Mouse (Mus musculus) neural tube, embryonic 14.5 days (tissue): ENCODE measurements at regions not wholly inside any gene's neighbourhood (a gene's known extent, or its start where the extent isn't known, plus 50 kb on each side); places are given as distances from the start of the nearest gene placed in this dataset.
A peak's percentile ranks its signal among the peaks of the same experiment; 100 is the strongest.
"Not testable (repeated sequence)": the region's sequence is repeated elsewhere in the genome, so short reads cannot be mapped to it uniquely, and the experiment has no call there.

Experiments used
- ATAC-seq: fragments of 200-750 bp; cut with Nextera tagmentation; 2 replicates; pipeline ENCODE4 v1.8.0; 2017; ENCODE audit warnings: low read depth, mild to moderate bottlenecking, moderate TSS enrichment, moderate library complexity
- H3K27ac ChIP-seq: fragments of 300-500 bp; sonication (generic); 2 replicates; pipeline ENCODE4 v1.5.1; 2014; ENCODE audit warnings: low read depth, mild to moderate bottlenecking, control low read depth, low read length, moderate library complexity, mixed read lengths
- H3K27me3 ChIP-seq: fragments of 300-500 bp; sonication (generic); 2 replicates; pipeline ENCODE4 v1.6.1; 2014; ENCODE audit warnings: low read length; ENCODE audit not compliant: control insufficient read depth, insufficient read depth
- H3K36me3 ChIP-seq: fragments of 300-500 bp; sonication (generic); 2 replicates; pipeline ENCODE4 v1.6.1; 2014; ENCODE audit warnings: low read length, mixed read lengths; ENCODE audit not compliant: control insufficient read depth, insufficient read depth
- H3K4me1 ChIP-seq: fragments of 300-500 bp; sonication (generic); 2 replicates; pipeline ENCODE4 v1.6.1; 2014; ENCODE audit warnings: low read length; ENCODE audit not compliant: control insufficient read depth, insufficient read depth
- H3K4me2 ChIP-seq: fragments of 300-500 bp; sonication (generic); 2 replicates; pipeline ENCODE4 v1.6.1; 2014; ENCODE audit warnings: mild to moderate bottlenecking, low read depth, low read length, control low read depth
- H3K4me3 ChIP-seq: fragments of 300-500 bp; sonication (generic); 2 replicates; pipeline ENCODE4 v1.5.1; 2014; ENCODE audit warnings: low read depth, low read length, control low read depth, mixed read lengths
- H3K9ac ChIP-seq: fragments of 300-500 bp; sonication (generic); replicated peaks from 2 replicates; pipeline ENCODE4 v1.6.1; 2014; ENCODE audit warnings: low read depth, mild to moderate bottlenecking, control low read depth, low read length, mixed read lengths
- H3K9me3 ChIP-seq: fragments of 300-500 bp; sonication (generic); 2 replicates; pipeline ENCODE4 v1.6.1; 2016; ENCODE audit warnings: low read length; ENCODE audit not compliant: control insufficient read depth
- WGBS: fragments of 180-500 bp; shearing (Covaris S2); extraction: QIAGEN DNeasy Blood & Tissue Kit; methylation state at CpG from one replicate; pipeline ENCODE4 v1.1.7; 2014; 5-methylcytosine and 5-hydroxymethylcytosine counted together

DNA sequence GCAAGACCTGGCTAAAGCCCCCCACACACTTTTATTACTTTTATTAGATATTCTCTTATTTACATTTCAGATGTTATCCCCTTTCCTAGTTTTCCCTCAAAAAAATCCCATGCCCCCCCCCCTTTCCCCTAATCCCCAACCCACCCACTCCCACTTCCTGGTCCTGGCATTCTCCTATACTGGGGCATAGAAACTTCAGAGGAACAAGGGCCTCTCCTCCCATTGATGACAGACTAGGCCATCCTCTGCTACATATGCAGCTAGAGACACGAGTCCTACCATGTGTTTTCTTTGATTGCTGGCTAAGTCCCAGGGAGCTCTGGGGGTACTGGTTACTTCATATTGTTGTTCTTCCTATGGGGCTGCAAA, 116.8 kb downstream of the Rfpl4b start:
- not testable (repeated sequence) for H3K36me3 ChIP-seq, H3K4me1 ChIP-seq, H3K27ac ChIP-seq, H3K9me3 ChIP-seq, H3K4me2 ChIP-seq, H3K27me3 ChIP-seq, ATAC-seq, H3K4me3 ChIP-seq, H3K9ac ChIP-seq
- 64% methylated on average over 1 of the region's 1 CpGs for whole genome bisulfite sequencing

DNA sequence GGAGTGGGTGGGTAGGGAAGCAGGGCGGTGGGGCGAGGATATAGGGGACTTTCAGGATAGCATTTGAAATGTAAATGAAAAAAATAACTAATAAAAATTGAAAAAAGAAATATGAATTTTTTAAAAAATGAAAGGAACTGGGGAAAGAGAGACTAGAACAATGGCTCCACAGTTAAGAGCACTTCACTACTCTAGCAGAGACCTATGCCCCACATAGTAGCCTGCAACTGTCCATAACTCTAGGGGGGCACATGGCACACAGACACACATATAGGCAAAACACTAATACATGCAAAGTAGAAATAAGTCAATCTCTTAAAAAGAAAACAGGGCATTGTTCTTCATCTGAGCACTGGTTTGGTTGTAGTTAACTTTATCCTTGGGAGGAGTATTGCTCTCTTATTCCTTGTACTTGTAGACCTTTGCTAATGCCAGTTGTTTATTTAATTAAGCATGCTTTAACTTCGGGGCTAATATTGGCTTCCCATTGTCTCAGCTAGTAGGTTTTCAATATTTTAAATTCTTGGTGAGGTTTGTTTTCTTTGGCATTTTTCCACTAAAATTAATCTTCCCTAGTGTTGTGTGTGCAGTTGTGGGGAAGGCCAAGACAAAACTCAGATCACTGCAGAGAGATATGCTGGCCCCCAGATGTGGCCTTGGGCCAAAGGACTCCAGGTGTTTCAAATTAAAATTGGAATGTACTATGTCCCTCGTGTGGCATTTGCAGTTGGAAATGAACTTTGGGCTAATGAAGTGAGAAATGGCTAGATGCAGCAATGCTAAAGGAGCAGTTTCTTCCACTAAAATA, 117.4 kb downstream of the Rfpl4b start:
- Histone ChIP-seq H3K27ac (no peak overlapping the region), H3K4me3 (no peak overlapping the region), H3K4me1 (no peaks in the 10 kb centered on the region), H3K4me2 (no peak overlapping the region), H3K9ac (no peak overlapping the region), H3K9me3 (no peaks in the 10 kb centered on the region), H3K36me3 (no peaks in the 10 kb centered on the region), H3K27me3 (no peaks in the 10 kb centered on the region)
- WGBS: 80% methylated on average over 4 of the region's 4 CpGs
- ATAC-seq: no peak

DNA sequence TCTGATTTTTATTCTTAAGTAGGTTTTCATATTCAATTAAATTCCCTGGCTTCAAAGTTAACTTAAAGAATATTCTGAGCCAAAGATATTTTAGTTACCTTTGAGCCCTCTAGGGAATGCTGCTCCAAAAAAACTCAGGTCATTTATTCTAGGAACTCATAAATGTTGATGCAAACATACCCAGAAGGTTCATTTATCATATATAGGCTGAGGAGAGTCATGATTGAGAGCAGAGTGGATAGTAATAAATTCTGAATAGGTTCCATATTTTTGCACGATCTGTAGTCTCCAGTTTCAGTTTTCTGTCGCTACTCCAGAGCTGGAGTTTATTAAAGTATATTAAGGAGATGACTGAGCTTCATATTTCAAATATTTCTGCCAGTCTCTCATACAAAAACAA, 144.1 kb downstream of the Rfpl4b start:
- H3K27ac ChIP-seq: no peak overlapping the region
- H3K9me3 ChIP-seq: no peaks in the 10 kb centered on the region; the same call in 1 of the 2 replicates
- H3K4me1 ChIP-seq: no peaks in the 10 kb centered on the region
- no peak overlapping the region for H3K4me3 ChIP-seq
- H3K4me2 ChIP-seq: no peak overlapping the region
- no peaks in the 10 kb centered on the region for H3K27me3 ChIP-seq
- ATAC-seq: no peak
- H3K36me3 ChIP-seq: no peaks in the 10 kb centered on the region
- 84% methylated on average over 2 of the region's 2 CpGs for WGBS
- H3K9ac ChIP-seq: no peak overlapping the region

- no peak overlapping the region for H3K4me2 ChIP-seq
- H3K4me1 ChIP-seq: no peaks in the 10 kb centered on the region
- no peak overlapping the region for H3K9ac ChIP-seq
- no peak overlapping the region for H3K27ac ChIP-seq
- no peak overlapping the region for H3K4me3 ChIP-seq
- no peak for ATAC-seq
- H3K9me3 ChIP-seq: no peaks in the 10 kb centered on the region
- no peaks in the 10 kb centered on the region for H3K36me3 ChIP-seq
- H3K27me3 ChIP-seq: no peaks in the 10 kb centered on the region
These were observed 153.0 kb downstream of the Rfpl4b start for GRCm38 (mm10) chr10:38668610-38669009.

- H3K4me3 ChIP-seq: no peak overlapping the region
- no peak overlapping the region for H3K27ac ChIP-seq
- ATAC-seq: no peak
- H3K4me2 ChIP-seq: no peak overlapping the region
- no peak overlapping the region for H3K9ac ChIP-seq
- no peaks in the 10 kb centered on the region for H3K27me3 ChIP-seq
- H3K4me1 ChIP-seq: no peaks in the 10 kb centered on the region
- H3K36me3 ChIP-seq: no peaks in the 10 kb centered on the region
- H3K9me3 ChIP-seq: no peaks in the 10 kb centered on the region
These were observed 153.7 kb downstream of the Rfpl4b start for GRCm38 (mm10) chr10:38667841-38668240.

DNA sequence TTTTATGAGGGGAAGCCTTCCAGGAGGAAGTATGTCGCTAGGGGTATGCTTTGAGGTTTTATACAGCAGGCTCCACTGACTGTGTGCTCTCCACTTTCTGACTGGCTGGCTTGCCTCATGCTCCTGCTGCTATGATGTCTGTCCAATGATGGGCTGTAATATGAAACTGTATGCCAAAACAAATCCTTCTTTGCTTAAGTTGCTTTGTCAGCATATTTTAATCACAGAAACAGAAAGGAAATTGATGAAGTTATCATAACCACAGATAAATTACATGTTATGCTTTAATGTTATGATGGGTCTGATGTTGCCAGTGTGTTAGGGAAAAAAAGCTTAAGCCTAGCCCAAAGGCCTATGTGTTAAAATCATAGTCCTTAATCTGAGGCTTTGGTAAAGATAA, 185.9 kb downstream of the Rfpl4b start:
- Histone ChIP-seq H3K36me3 (no peaks in the 10 kb centered on the region), H3K27ac (no peak overlapping the region), H3K9me3 (no peaks in the 10 kb centered on the region), H3K9ac (no peak overlapping the region), H3K4me3 (no peak overlapping the region), H3K4me1 (no peaks in the 10 kb centered on the region), H3K4me2 (no peak overlapping the region), H3K27me3 (no peaks in the 10 kb centered on the region)
- 0 out of 2 replicates have a peak, but pooled peaks have one; percentile 34 for ATAC-seq
- 61% methylated on average over 1 of the region's 1 CpGs for WGBS

- Histone ChIP-seq H3K9ac (no peak overlapping the region), H3K4me1 (no peaks in the 10 kb centered on the region), H3K27ac (no peak overlapping the region), H3K4me3 (no peak overlapping the region), H3K4me2 (no peak overlapping the region), H3K36me3 (no peaks in the 10 kb centered on the region), H3K9me3 (no peaks in the 10 kb centered on the region), H3K27me3 (no peaks in the 10 kb centered on the region)
- ATAC-seq: no peak
- WGBS: 72% methylated on average over 4 of the region's 4 CpGs
These were observed 191.6 kb downstream of the Rfpl4b start for GRCm38 (mm10) chr10:38629907-38630505.

DNA sequence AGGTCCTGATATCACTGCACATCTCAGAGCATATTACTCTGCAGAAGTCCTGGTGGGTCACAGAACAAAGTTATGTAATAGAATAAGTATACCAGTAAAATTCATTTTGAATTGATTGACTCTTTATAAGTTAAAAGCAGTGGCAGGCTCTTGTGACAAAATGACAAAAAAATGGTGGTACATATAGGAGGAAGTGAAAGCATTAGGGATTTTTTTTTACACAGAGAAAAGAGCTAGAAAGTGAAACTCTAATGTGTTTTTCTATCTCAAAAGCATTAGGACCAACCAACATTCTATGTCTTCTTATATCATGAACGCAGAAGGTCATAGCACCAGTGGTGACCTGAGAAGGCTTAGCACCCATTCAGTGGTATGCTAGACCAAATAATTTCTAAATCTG, 198.2 kb downstream of the Rfpl4b start:
- ATAC-seq: no peak
- H3K4me3 ChIP-seq: no peak overlapping the region
- H3K27me3 ChIP-seq: no peaks in the 10 kb centered on the region
- no peaks in the 10 kb centered on the region for H3K9me3 ChIP-seq
- H3K27ac ChIP-seq: no peak overlapping the region
- H3K36me3 ChIP-seq: no peaks in the 10 kb centered on the region
- no peak overlapping the region for H3K9ac ChIP-seq
- no peak overlapping the region for H3K4me2 ChIP-seq
- no peaks in the 10 kb centered on the region for H3K4me1 ChIP-seq
- WGBS: 98% methylated on average over 1 of the region's 1 CpGs

DNA sequence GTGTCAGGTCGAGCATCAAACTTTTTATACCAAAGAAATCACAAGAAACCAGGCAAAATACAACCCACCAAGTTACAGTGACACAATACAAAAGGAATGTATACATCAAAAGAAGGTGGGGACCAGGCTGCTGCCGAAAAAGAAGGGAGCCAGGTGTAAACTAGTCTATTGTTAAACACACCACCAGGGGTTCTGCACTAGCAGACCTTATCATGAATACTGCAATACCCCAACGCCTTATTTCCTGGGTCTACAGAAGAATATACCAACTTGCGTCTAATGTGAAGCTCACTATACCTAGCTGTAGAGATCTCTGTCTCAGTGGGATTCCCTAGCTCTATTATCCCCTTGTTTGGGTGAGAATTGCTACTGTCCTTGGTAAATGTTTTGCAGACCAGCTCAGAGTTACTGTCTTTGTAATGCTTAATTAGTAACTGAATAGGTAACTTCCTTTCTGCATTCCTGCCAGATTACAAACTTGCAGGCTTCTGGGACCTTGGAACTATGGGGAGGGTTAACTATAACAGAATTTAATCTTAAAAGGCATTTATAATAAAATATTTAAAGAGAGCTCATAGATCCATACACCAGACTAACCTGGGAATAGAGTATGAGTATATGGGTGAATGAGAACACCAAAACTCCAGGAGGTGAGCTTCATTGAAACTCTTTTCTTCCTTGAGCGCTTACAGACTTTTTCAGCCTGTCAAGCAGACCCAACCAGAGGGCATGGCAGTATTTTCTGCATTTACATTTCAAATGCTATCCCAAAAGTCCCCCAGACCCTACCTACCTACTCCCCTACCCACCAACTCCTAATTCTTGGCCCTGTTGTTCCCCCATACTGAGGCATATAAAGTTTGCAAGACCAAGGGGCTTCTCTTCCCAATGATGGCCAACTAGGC, 211.7 kb downstream of the Rfpl4b start:
- 77% methylated on average over 5 of the region's 5 CpGs for WGBS
- no peak overlapping the region for H3K4me2 ChIP-seq
- ATAC-seq: no peak
- no peaks in the 10 kb centered on the region for H3K36me3 ChIP-seq
- H3K27me3 ChIP-seq: no peaks in the 10 kb centered on the region
- H3K4me3 ChIP-seq: no peak overlapping the region
- no peaks in the 10 kb centered on the region for H3K9me3 ChIP-seq
- H3K27ac ChIP-seq: no peak overlapping the region
- no peaks in the 10 kb centered on the region for H3K4me1 ChIP-seq
- no peak overlapping the region for H3K9ac ChIP-seq
